Mouse (Mus musculus) E14TG2a.4 (cell line): ENCODE measurements around the gene Entpd5.

Experiments used
- CTCF ChIP-seq: conservative IDR thresholded peaks from 2 replicates; pipeline ENCODE4 v1.5.1; 2014; ENCODE audit warnings: low read length
- POU5F1 ChIP-seq: IDR thresholded peaks from 2 replicates; pipeline ENCODE4 v1.6.1; 2014; ENCODE audit warnings: low read length, borderline replicate concordance

- TF ChIP-seq CTCF, result no peak
- no peak for TF ChIP-seq POU5F1
Measured at GRCm38 (mm10) chr12:84382369-84382768, 26.5 kb downstream of the Entpd5 start.
